Mouse (Mus musculus): Measurements from ENCODE around the gene Cass4.

DNA sequence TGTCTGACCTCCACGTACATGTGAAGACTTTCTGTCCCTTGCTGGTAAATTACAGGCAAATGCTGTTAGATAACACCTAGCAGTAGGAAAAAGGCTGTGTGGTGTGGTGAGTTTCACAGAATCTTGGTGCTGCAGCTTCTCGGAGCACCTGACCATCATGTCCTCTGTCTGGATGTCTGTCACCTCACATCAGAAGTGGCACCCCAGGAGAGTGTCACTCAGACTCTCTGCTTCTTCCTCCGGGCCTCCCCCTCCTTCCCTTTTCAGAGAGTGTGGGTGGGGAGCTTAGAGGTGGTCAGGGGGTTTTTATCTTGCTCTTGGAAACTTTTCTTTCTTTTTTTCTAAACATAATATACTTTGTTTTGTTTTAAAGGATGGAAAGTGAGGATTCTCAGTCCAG lies 11.4 kb downstream of the Cass4 start:
- no peak for TF ChIP-seq CTCF (IDR thresholded peaks at IDR 0.05; ENCODE audit: low read depth, low read length)
- TF ChIP-seq POLR2A (IDR thresholded peaks at IDR 0.05; ENCODE audit: borderline replicate concordance, low read depth, low read length): no peak

Data from bone marrow macrophage, adult 2 months (primary cell).